Mouse (Mus musculus): ENCODE results near the gene Grb2.

DNA sequence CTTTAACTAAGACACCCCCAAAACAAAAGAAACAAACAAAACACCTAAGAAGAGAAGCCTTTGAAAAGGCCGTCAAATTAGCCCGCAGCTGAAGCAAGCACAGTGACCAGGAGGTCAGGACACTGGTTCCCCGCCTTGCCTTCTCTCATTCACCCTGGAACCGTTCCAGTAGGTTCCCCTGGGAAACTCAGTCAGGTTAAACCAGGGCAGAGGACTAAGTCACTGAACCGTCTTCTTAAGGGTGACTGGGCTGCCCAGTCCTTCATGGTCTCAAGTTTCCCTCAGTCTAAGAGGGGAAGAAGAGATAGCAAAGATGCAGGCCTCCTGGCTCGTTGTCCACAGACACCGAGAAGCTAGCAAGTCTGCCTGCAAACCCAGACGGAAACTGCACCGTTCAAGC lies 82.5 kb downstream of the Grb2 start:
- TF ChIP-seq CTCF (IDR thresholded peaks at IDR 0.05; ENCODE audit: extremely low read depth, insufficient read depth, insufficient read length, insufficient replicate concordance) (no peak), POLR2A (IDR thresholded peaks at IDR 0.05; ENCODE audit: low read depth, low read length) (no peak)

Measured in spleen, adult 2 months (tissue).